Comparison of ENCODE assay signal across 23 mouse cellular contexts in the genomic region with DNA sequence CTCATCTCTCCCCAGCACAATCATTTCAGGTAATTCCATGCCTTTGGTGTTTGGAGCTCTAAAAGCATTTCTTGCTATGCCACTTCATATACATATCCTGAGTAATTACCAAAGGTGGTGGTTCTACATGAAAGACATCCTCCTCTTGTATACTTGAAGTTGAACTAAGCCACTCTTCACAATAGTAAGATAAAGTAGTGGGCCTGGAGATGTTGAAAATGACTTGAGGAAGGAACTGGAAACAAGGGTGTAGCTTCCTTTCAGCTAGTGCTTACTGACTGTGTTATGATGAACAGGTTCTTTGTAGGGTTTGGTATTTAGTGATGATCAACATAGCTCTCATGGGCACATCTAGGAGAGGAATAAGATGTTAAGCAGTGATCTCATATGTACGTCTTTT. TPM values are rescaled to one million over a fixed set of nuclear protein-coding genes. Genes with fewer than 3 reads are reported as not detected.
DNase-seq lines count a peak whose midpoint lies in the region; ATAC-seq and TF ChIP-seq lines count a peak whose summit lies in the region.
"Had no signal": no experiment of that assay in that cellular context is flagged by ENCODE, and none has a peak within 500 bp of the region (broad histone marks: within the 10 kb centered on the region; RNA-seq: fewer than 3 reads in every experiment).

No protein-coding gene starts in this region.

- H3K4me2 ChIP-seq in heart, embryonic 11.5 days, result no peak overlapping the region
- H3K4me2 ChIP-seq in heart, embryonic 15.5 days, result no peak overlapping the region
- no peak overlapping the region for H3K4me2 ChIP-seq in lung, postnatal 0 days (replicated peaks; ENCODE audit: low read depth, low read length)
- H3K4me2 ChIP-seq: embryonic facial prominence, embryonic 13.5 days; embryonic facial prominence, embryonic 15.5 days; forebrain, embryonic 12.5 days had no signal

- ATAC-seq in heart, embryonic 11.5 days (replicated peaks; ENCODE audit: insufficient number of reproducible peaks, low FRiP score, low TSS enrichment), result no peak
- no peak for ATAC-seq in heart, embryonic 15.5 days (replicated peaks; ENCODE audit: insufficient number of reproducible peaks, insufficient read depth, low FRiP score, low read depth)
- peak; percentile 43 for ATAC-seq in lung, postnatal 0 days
- ATAC-seq: forebrain, embryonic 14.5 days had no signal

- H3K9ac ChIP-seq in heart, embryonic 11.5 days (ENCODE audit: low read depth, low read length), result no peak overlapping the region
- H3K9ac ChIP-seq in heart, embryonic 15.5 days, result no peak overlapping the region
- no peak overlapping the region for H3K9ac ChIP-seq in lung, postnatal 0 days (replicated peaks; ENCODE audit: low read depth)
- H3K9ac ChIP-seq: embryonic facial prominence, embryonic 13.5 days; embryonic facial prominence, embryonic 15.5 days; forebrain, embryonic 12.5 days had no signal

- H3K9me3 ChIP-seq in heart, embryonic 11.5 days (replicated peaks; ENCODE audit: control insufficient read depth, low read length), result no peaks in the 10 kb centered on the region
- no peaks in the 10 kb centered on the region for H3K9me3 ChIP-seq in heart, embryonic 15.5 days (replicated peaks)
- H3K9me3 ChIP-seq in heart, embryonic 10.5 days, result no peaks in the 10 kb centered on the region
- no peaks in the 10 kb centered on the region for H3K9me3 ChIP-seq in lung, postnatal 0 days (ENCODE audit: low read length)
- H3K9me3 ChIP-seq: embryonic facial prominence, embryonic 13.5 days; embryonic facial prominence, embryonic 15.5 days; forebrain, embryonic 10.5 days; forebrain, embryonic 12.5 days had no signal

- no peaks in the 10 kb centered on the region for H3K36me3 ChIP-seq in heart, embryonic 11.5 days (ENCODE audit: control insufficient read depth, insufficient read depth, low read length)
- H3K36me3 ChIP-seq in heart, embryonic 15.5 days, result no peaks in the 10 kb centered on the region
- H3K36me3 ChIP-seq in heart, embryonic 10.5 days, result no peaks in the 10 kb centered on the region
- H3K36me3 ChIP-seq in lung, postnatal 0 days (ENCODE audit: insufficient read depth, low read length), result no peaks in the 10 kb centered on the region
- H3K36me3 ChIP-seq: embryonic facial prominence, embryonic 13.5 days; embryonic facial prominence, embryonic 15.5 days; forebrain, embryonic 10.5 days; forebrain, embryonic 12.5 days had no signal

- no peaks in the 10 kb centered on the region for H3K27me3 ChIP-seq in heart, embryonic 11.5 days (ENCODE audit: control insufficient read depth, insufficient read depth, low read length)
- H3K27me3 ChIP-seq in heart, embryonic 15.5 days, result no peaks in the 10 kb centered on the region
- H3K27me3 ChIP-seq in heart, embryonic 10.5 days (ENCODE audit: insufficient read depth, poor library complexity, severe bottlenecking), result no peaks in the 10 kb centered on the region
- no peaks in the 10 kb centered on the region for H3K27me3 ChIP-seq in lung, postnatal 0 days (replicated peaks; ENCODE audit: insufficient read depth, low read length)
- H3K27me3 ChIP-seq: embryonic facial prominence, embryonic 13.5 days; embryonic facial prominence, embryonic 15.5 days; forebrain, embryonic 12.5 days had no signal

- 90% methylated on average over 1 of the region's 1 CpGs for whole genome bisulfite sequencing in heart, embryonic 11.5 days (ENCODE audit: insufficient replicate concordance)
- 85% methylated on average over 1 of the region's 1 CpGs for WGBS in heart, embryonic 15.5 days
- 69% methylated on average over 1 of the region's 1 CpGs for WGBS in heart, embryonic 10.5 days
- WGBS in lung, postnatal 0 days, result 76% methylated on average over 1 of the region's 1 CpGs

- peaks cover 10% of the 10 kb centered on the region for H3K4me1 ChIP-seq in heart, embryonic 11.5 days (ENCODE audit: control insufficient read depth, insufficient read depth, low read length)
- peaks cover 9% of the 10 kb centered on the region for H3K4me1 ChIP-seq in heart, embryonic 15.5 days (replicated peaks)
- peaks cover 19% of the 10 kb centered on the region for H3K4me1 ChIP-seq in heart, embryonic 10.5 days
- H3K4me1 ChIP-seq in lung, postnatal 0 days (ENCODE audit: insufficient read depth, low read depth, low read length), result peaks cover 12% of the 10 kb centered on the region; the same call in 1 of the 2 replicates
- H3K4me1 ChIP-seq: forebrain, embryonic 12.5 days had no signal

- no peak overlapping the region for H3K4me3 ChIP-seq in heart, embryonic 11.5 days (ENCODE audit: low read depth, low read length)
- H3K4me3 ChIP-seq in heart, embryonic 15.5 days, result no peak overlapping the region
- no peak overlapping the region for H3K4me3 ChIP-seq in heart, embryonic 10.5 days
- H3K4me3 ChIP-seq in lung, postnatal 0 days (ENCODE audit: low read depth, low read length), result no peak overlapping the region
- H3K4me3 ChIP-seq: embryonic facial prominence, embryonic 13.5 days; embryonic facial prominence, embryonic 15.5 days; erythroblast, embryonic 14.5 days; forebrain, embryonic 10.5 days; forebrain, embryonic 12.5 days had no signal

- TF ChIP-seq CTCF in lung, postnatal 0 days (IDR thresholded peaks at IDR 0.05), result no peak

- peak; percentile 88 for TF ChIP-seq EP300 in lung, postnatal 0 days (IDR thresholded peaks at IDR 0.05)

- DNase-seq in heart, adult 11 months, result peak; percentile 66
- no peak for DNase-seq in heart, embryonic 10.5 days (ENCODE audit: low spot score)
- peak; percentile 51 for DNase-seq in lung, postnatal 0 days (ENCODE audit: low spot score)
- no peak for DNase-seq in lung, adult 18-20 months
- DNase-seq: adrenal gland, adult 2 months; adrenal gland, postnatal 10 days; adrenal gland, postnatal 25 days; cerebellum, adult 11 months; cerebellum, adult 18-20 months; cerebellum, adult 8-10 months; cerebellum, adult 9-11 months; cerebellum, postnatal 14 days; cerebellum, postnatal 36 days; embryo, embryonic 11 days had no signal

- no peak overlapping the region for H3K27ac ChIP-seq in heart, embryonic 11.5 days (ENCODE audit: low read depth, low read length)
- 0 out of 2 replicates have a peak overlapping the region, but pooled peaks have one; percentile 23 for H3K27ac ChIP-seq in heart, embryonic 15.5 days
- no peak overlapping the region for H3K27ac ChIP-seq in heart, embryonic 10.5 days
- H3K27ac ChIP-seq in lung, postnatal 0 days (ENCODE audit: low read length), result 0 out of 2 replicates have a peak overlapping the region, but pooled peaks have one; percentile 20
- H3K27ac ChIP-seq: embryonic facial prominence, embryonic 13.5 days; embryonic facial prominence, embryonic 15.5 days; forebrain, embryonic 10.5 days; forebrain, embryonic 12.5 days had no signal

RNA-seq across cellular contexts. Expression of a gene that starts 31.7 kb away (rescaled TPM):
- polyA plus RNA-seq in heart, embryonic 11.5 days (2014; fragmentation: Nextera tagmentation; extraction: Ambion mirVana), result 13.1 and 15.9 TPM in 2 replicates
- polyA plus RNA-seq in heart, embryonic 15.5 days (2015; fragmentation: Nextera tagmentation; extraction: Ambion mirVana), result 8.9 and 12.8 TPM in 2 replicates
- polyA plus RNA-seq in heart, embryonic 10.5 days (2016; fragmentation: Nextera tagmentation; extraction: Ambion mirVana), result 6.3 and 10.3 TPM in 2 replicates
- 27.9 and 32.2 TPM in 2 replicates for polyA plus RNA-seq in lung, postnatal 0 days (2015; fragmentation: Nextera tagmentation; extraction: Ambion mirVana)
- polyA plus RNA-seq: C2C12 had no signal

RNA-seq across cellular contexts. Expression of a gene that starts 31.8 kb away (rescaled TPM):
- 7.6 and 10.3 TPM in 2 replicates for polyA plus RNA-seq in heart, embryonic 11.5 days (2014; fragmentation: Nextera tagmentation; extraction: Ambion mirVana)
- 9.6 TPM in 2 replicates for polyA plus RNA-seq in heart, embryonic 15.5 days (2015; fragmentation: Nextera tagmentation; extraction: Ambion mirVana)
- polyA plus RNA-seq in heart, embryonic 10.5 days (2016; fragmentation: Nextera tagmentation; extraction: Ambion mirVana), result 9.0 and 11.0 TPM in 2 replicates
- polyA plus RNA-seq in lung, postnatal 0 days (2015; fragmentation: Nextera tagmentation; extraction: Ambion mirVana), result 7.2 and 7.8 TPM in 2 replicates

RNA-seq across cellular contexts. Expression of a gene that starts 55.6 kb away (rescaled TPM):
- polyA plus RNA-seq in heart, embryonic 11.5 days (2014; fragmentation: Nextera tagmentation; extraction: Ambion mirVana), result 38.9 and 42.9 TPM in 2 replicates
- 41.3 and 55.2 TPM in 2 replicates for polyA plus RNA-seq in heart, embryonic 15.5 days (2015; fragmentation: Nextera tagmentation; extraction: Ambion mirVana)
- polyA plus RNA-seq in heart, embryonic 10.5 days (2016; fragmentation: Nextera tagmentation; extraction: Ambion mirVana), result 63.9 and 66.2 TPM in 2 replicates
- polyA plus RNA-seq in lung, postnatal 0 days (2015; fragmentation: Nextera tagmentation; extraction: Ambion mirVana), result 11.1 and 13.6 TPM in 2 replicates

Comparison
In these comparisons a context has a peak if more than half of its experiments do, and no peak if none do; other contexts are left out.
1. DNase-seq: peak in heart, adult 11 months (single experiment) and lung, postnatal 0 days (single experiment); none in heart, embryonic 10.5 days (single experiment) and lung, adult 18-20 months (0 of 2).
2. H3K27ac ChIP-seq: peak in heart, embryonic 15.5 days (single experiment) and lung, postnatal 0 days (single experiment); none in heart, embryonic 11.5 days (single experiment) and heart, embryonic 10.5 days (single experiment).